Mouse (Mus musculus): ENCODE results near the gene Dao. TPM values are rescaled to one million over a fixed set of nuclear protein-coding genes. Genes with fewer than 3 reads are reported as not detected.

Gene Dao
- polyA plus RNA-seq, 1 experiment from 2014 or later: not detected

DNA sequence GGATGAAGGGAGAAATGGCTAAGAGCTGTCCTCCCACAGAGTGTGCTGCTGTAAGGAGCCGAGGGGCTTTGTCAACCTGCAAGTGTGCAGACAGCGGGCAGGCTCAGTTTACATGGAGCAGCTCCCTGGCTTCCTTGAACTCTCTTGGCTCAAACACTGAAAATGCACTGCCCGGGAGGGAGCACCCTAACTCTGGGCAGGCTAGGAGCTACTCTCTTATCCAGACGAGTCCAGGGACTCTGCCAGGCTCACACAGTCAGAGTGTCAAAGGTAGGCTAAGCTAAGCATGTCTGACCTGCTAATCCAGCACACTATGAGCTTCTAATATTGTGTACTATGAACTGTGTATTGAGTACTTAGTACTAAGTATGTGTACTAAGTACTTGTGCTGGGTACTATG is 3.5 kb downstream of the Dao start:
- no peaks in the 10 kb centered on the region for H3K36me3 ChIP-seq (ENCODE audit: control insufficient read depth, insufficient read depth, low read length)
- H3K4me2 ChIP-seq (ENCODE audit: low read length): no peak overlapping the region
- no peak overlapping the region for H3K9ac ChIP-seq (ENCODE audit: low read length)
- no peaks in the 10 kb centered on the region for H3K9me3 ChIP-seq (ENCODE audit: control insufficient read depth, low read length)
- H3K4me3 ChIP-seq (ENCODE audit: control insufficient read depth in 1 of 2, insufficient read depth in 1 of 2, low read depth in 1 of 2, low read length in 2 of 2): no peak overlapping the region
- WGBS: 66% methylated on average over 4 of the region's 4 CpGs
- H3K4me1 ChIP-seq (ENCODE audit: control insufficient read depth in 2 of 2, insufficient read depth in 2 of 2, low read length in 2 of 2): no peaks in the 10 kb centered on the region
- H3K27ac ChIP-seq (replicated peaks in 1 of 2; ENCODE audit: control insufficient read depth in 1 of 2, insufficient read depth in 1 of 2, low read depth in 2 of 2, low read length in 2 of 2): no peak overlapping the region
- H3K27me3 ChIP-seq (ENCODE audit: control insufficient read depth, insufficient read depth, low read length): no peaks in the 10 kb centered on the region
- no peak for ATAC-seq (ENCODE audit: insufficient number of reproducible peaks, insufficient read depth, low FRiP score, low read depth)

GRCm38 (mm10) chr5:114007753-114008453 is 4.4 kb downstream of the Dao start:
- Histone ChIP-seq H3K27me3 (ENCODE audit: control insufficient read depth, insufficient read depth, low read length) (no peaks in the 10 kb centered on the region), H3K9ac (ENCODE audit: low read length) (no peak overlapping the region), H3K4me1 (ENCODE audit: control insufficient read depth in 2 of 2, insufficient read depth in 2 of 2, low read length in 2 of 2) (no peaks in the 10 kb centered on the region), H3K4me3 (ENCODE audit: control insufficient read depth in 1 of 2, insufficient read depth in 1 of 2, low read depth in 1 of 2, low read length in 2 of 2) (no peak overlapping the region), H3K4me2 (ENCODE audit: low read length) (no peak overlapping the region), H3K36me3 (ENCODE audit: control insufficient read depth, insufficient read depth, low read length) (no peaks in the 10 kb centered on the region), H3K9me3 (ENCODE audit: control insufficient read depth, low read length) (no peaks in the 10 kb centered on the region), H3K27ac (replicated peaks in 1 of 2; ENCODE audit: control insufficient read depth in 1 of 2, insufficient read depth in 1 of 2, low read depth in 2 of 2, low read length in 2 of 2) (no peak overlapping the region)
- WGBS: 77% methylated on average over 12 of the region's 12 CpGs
- ATAC-seq (ENCODE audit: insufficient number of reproducible peaks, insufficient read depth, low FRiP score, low read depth): no peak

GRCm38 (mm10) chr5:114009049-114009448 is 5.5 kb downstream of the Dao start:
- no peaks in the 10 kb centered on the region for H3K27me3 ChIP-seq (ENCODE audit: control insufficient read depth, insufficient read depth, low read length)
- no peaks in the 10 kb centered on the region for H3K9me3 ChIP-seq (ENCODE audit: control insufficient read depth, low read length)
- H3K27ac ChIP-seq (replicated peaks in 1 of 2; ENCODE audit: control insufficient read depth in 1 of 2, insufficient read depth in 1 of 2, low read depth in 2 of 2, low read length in 2 of 2): no peak overlapping the region
- no peak for ATAC-seq (ENCODE audit: insufficient number of reproducible peaks, insufficient read depth, low FRiP score, low read depth)
- WGBS: 58% methylated on average over 4 of the region's 4 CpGs
- no peaks in the 10 kb centered on the region for H3K4me1 ChIP-seq (ENCODE audit: control insufficient read depth in 2 of 2, insufficient read depth in 2 of 2, low read length in 2 of 2)
- no peak overlapping the region for H3K9ac ChIP-seq (ENCODE audit: low read length)
- H3K4me3 ChIP-seq (ENCODE audit: control insufficient read depth in 1 of 2, insufficient read depth in 1 of 2, low read depth in 1 of 2, low read length in 2 of 2): no peak overlapping the region
- H3K36me3 ChIP-seq (ENCODE audit: control insufficient read depth, insufficient read depth, low read length): no peaks in the 10 kb centered on the region
- no peak overlapping the region for H3K4me2 ChIP-seq (ENCODE audit: low read length)

DNA sequence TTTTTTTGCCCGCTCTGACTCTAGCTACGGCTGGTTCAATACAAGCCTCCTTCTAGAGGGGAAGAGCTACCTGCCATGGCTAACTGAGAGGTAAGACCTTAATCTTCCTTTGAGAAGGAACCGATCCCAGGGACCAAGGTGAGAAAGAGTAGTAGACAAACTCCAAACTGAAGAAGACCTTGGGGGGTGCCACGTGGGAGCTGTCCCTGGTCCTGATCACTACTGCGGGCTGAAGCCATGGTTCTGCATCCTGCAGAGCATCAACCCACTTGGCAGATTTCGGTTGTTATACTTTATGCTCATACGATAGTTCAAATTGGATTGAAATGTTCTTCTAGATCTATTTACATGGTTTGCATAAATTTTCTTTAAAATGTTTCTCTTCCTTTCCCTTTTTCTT is 11.6 kb downstream of the Dao start:
- no peaks in the 10 kb centered on the region for H3K9me3 ChIP-seq (ENCODE audit: control insufficient read depth, low read length)
- H3K36me3 ChIP-seq (ENCODE audit: control insufficient read depth, insufficient read depth, low read length): no peaks in the 10 kb centered on the region
- no peak for ATAC-seq (ENCODE audit: insufficient number of reproducible peaks, insufficient read depth, low FRiP score, low read depth)
- no peak overlapping the region for H3K27ac ChIP-seq (replicated peaks in 1 of 2; ENCODE audit: control insufficient read depth in 1 of 2, insufficient read depth in 1 of 2, low read depth in 2 of 2, low read length in 2 of 2)
- H3K4me3 ChIP-seq (ENCODE audit: control insufficient read depth in 1 of 2, insufficient read depth in 1 of 2, low read depth in 1 of 2, low read length in 2 of 2): no peak overlapping the region
- H3K4me2 ChIP-seq (ENCODE audit: low read length): no peak overlapping the region
- H3K9ac ChIP-seq (ENCODE audit: low read length): no peak overlapping the region
- 59% methylated on average over 7 of the region's 7 CpGs for WGBS
- H3K4me1 ChIP-seq (ENCODE audit: control insufficient read depth in 2 of 2, insufficient read depth in 2 of 2, low read length in 2 of 2): no peaks in the 10 kb centered on the region
- 0 out of 2 replicates have a peak, but pooled peaks cover 3% of the 10 kb centered on the region for H3K27me3 ChIP-seq (ENCODE audit: control insufficient read depth, insufficient read depth, low read length)

DNA sequence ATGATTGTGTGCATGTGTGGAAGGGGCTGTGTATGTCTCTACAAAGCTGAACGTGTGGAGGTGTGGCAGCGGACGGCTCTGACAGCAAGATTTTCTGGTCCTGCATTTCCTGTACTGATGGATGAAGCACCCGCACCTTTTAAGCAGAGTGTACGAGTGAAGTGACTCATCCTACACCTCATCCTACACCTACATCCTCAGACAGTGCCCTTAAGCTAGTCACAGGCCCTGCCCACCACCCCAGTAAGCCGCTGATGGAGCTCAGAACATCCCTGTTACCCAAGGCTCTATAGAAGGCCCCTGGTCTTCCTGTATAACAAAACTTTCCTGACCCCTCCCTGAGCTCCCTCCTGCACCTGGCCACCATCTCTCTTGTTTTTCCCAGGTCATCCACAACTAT is 20.9 kb downstream of the Dao start:
- Histone ChIP-seq H3K27me3 (ENCODE audit: control insufficient read depth, insufficient read depth, low read length) (no peaks in the 10 kb centered on the region), H3K27ac (replicated peaks in 1 of 2; ENCODE audit: control insufficient read depth in 1 of 2, insufficient read depth in 1 of 2, low read depth in 2 of 2, low read length in 2 of 2) (no peak overlapping the region), H3K4me1 (ENCODE audit: control insufficient read depth in 2 of 2, insufficient read depth in 2 of 2, low read length in 2 of 2) (peaks cover 0 to 2% of the 10 kb centered on the region in 2 experiments; a peak in 1 of 4 replicates), H3K4me2 (ENCODE audit: low read length) (no peak overlapping the region), H3K9ac (ENCODE audit: low read length) (no peak overlapping the region), H3K4me3 (ENCODE audit: control insufficient read depth in 1 of 2, insufficient read depth in 1 of 2, low read depth in 1 of 2, low read length in 2 of 2) (no peak overlapping the region), H3K36me3 (ENCODE audit: control insufficient read depth, insufficient read depth, low read length) (no peaks in the 10 kb centered on the region), H3K9me3 (ENCODE audit: control insufficient read depth, low read length) (no peaks in the 10 kb centered on the region)
- ATAC-seq (ENCODE audit: insufficient number of reproducible peaks, insufficient read depth, low FRiP score, low read depth): no peak
- 46% methylated on average over 6 of the region's 6 CpGs for WGBS

GRCm38 (mm10) chr5:114024885-114025284 is 21.4 kb downstream of the Dao start:
- Histone ChIP-seq H3K27ac (replicated peaks in 1 of 2; ENCODE audit: control insufficient read depth in 1 of 2, insufficient read depth in 1 of 2, low read depth in 2 of 2, low read length in 2 of 2) (no peak overlapping the region), H3K27me3 (ENCODE audit: control insufficient read depth, insufficient read depth, low read length) (no peaks in the 10 kb centered on the region), H3K36me3 (ENCODE audit: control insufficient read depth, insufficient read depth, low read length) (no peaks in the 10 kb centered on the region), H3K4me2 (ENCODE audit: low read length) (no peak overlapping the region), H3K4me1 (ENCODE audit: control insufficient read depth in 2 of 2, insufficient read depth in 2 of 2, low read length in 2 of 2) (peaks cover 0 to 2% of the 10 kb centered on the region in 2 experiments; a peak in 1 of 4 replicates), H3K9me3 (ENCODE audit: control insufficient read depth, low read length) (no peaks in the 10 kb centered on the region), H3K9ac (ENCODE audit: low read length) (no peak overlapping the region), H3K4me3 (ENCODE audit: control insufficient read depth in 1 of 2, insufficient read depth in 1 of 2, low read depth in 1 of 2, low read length in 2 of 2) (no peak overlapping the region)
- no peak for ATAC-seq (ENCODE audit: insufficient number of reproducible peaks, insufficient read depth, low FRiP score, low read depth)
- 9% methylated on average over 10 of the region's 10 CpGs for WGBS

DNA sequence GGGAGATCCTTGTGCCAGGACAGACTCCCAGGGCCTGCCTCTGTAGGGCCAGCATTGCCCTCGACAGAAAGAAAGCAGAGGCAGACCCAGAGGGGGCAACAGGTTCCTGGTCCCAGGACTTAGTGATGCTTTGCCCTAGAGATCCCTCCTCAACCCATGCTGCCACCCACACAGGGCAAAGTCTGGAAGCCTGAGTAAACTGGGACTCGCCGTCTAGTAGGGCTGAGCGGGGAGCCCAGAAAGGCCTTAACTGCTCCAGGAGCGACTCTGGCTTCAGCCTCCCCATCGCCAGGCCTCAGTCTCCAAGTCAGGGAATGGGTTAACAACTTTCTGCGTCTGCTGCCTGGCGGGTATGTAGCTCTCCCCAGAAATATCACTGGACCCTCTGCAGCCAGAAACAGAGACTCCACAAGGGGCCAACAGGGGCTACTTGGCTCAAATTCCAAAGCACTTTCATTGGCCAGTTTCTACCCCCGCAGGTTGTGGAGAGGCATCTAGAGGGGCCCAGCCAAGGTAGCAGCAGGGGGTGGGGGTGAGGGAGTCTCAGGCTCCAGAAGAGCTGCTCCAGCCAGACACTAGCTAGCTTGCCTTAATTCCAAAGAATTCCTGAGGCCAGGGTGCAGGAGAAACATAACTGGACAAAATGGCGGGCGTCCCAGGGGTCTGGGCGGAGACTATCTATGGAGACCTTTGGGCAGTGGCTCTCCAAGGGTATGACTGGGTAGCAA is 23.9 kb downstream of the Dao start:
- Histone ChIP-seq H3K9ac (ENCODE audit: low read length) (no peak overlapping the region), H3K27me3 (ENCODE audit: control insufficient read depth, insufficient read depth, low read length) (no peaks in the 10 kb centered on the region), H3K4me1 (ENCODE audit: control insufficient read depth in 2 of 2, insufficient read depth in 2 of 2, low read length in 2 of 2) (peaks cover 0 to 2% of the 10 kb centered on the region in 2 experiments; a peak in 1 of 4 replicates), H3K4me2 (ENCODE audit: low read length) (no peak overlapping the region), H3K36me3 (ENCODE audit: control insufficient read depth, insufficient read depth, low read length) (no peaks in the 10 kb centered on the region), H3K4me3 (ENCODE audit: control insufficient read depth in 1 of 2, insufficient read depth in 1 of 2, low read depth in 1 of 2, low read length in 2 of 2) (no peak overlapping the region), H3K27ac (replicated peaks in 1 of 2; ENCODE audit: control insufficient read depth in 1 of 2, insufficient read depth in 1 of 2, low read depth in 2 of 2, low read length in 2 of 2) (no peak overlapping the region), H3K9me3 (ENCODE audit: control insufficient read depth, low read length) (no peaks in the 10 kb centered on the region)
- 78% methylated on average over 12 of the region's 12 CpGs for WGBS
- no peak for ATAC-seq (ENCODE audit: insufficient number of reproducible peaks, insufficient read depth, low FRiP score, low read depth)

Measured in heart, embryonic 14.5 days (tissue).